Mouse (Mus musculus): ENCODE data around the gene Gsdmc4.
"Not testable (repeated sequence)": the region's sequence is repeated elsewhere in the genome, so short reads cannot be mapped to it uniquely, and the experiment has no call there.

- TF ChIP-seq POLR2A (IDR thresholded peaks at IDR 0.05; ENCODE audit: low read depth, low read length); CTCF (IDR thresholded peaks at IDR 0.05; ENCODE audit: borderline replicate concordance, insufficient read depth, low read length): not testable (repeated sequence)
Observed at GRCm38 (mm10) chr15:63909896-63910295, 2.2 kb downstream of the Gsdmc4 start.

All from embryonic fibroblast, embryonic 13.5 days (primary cell).